Mouse (Mus musculus) heart, adult 2 months (tissue): ENCODE measurements around the gene Nr3c2.

Experiments used
- CTCF ChIP-seq: fragments of 200-600 bp; IDR thresholded peaks from 2 replicates; pipeline ENCODE4 v1.8.1; 2022; ENCODE audit warnings: antibody characterized with exemption, mild to moderate bottlenecking, moderate library complexity
- EP300 ChIP-seq: fragments of 200-500 bp; IDR thresholded peaks from 2 replicates; pipeline ENCODE4 v1.6.1; 2011; ENCODE audit warnings: low read depth, low read length, control low read depth; ENCODE audit not compliant: insufficient read depth
- POLR2A ChIP-seq: fragments of 200-500 bp; IDR thresholded peaks from 2 replicates; pipeline ENCODE4 v1.6.1; 2011; ENCODE audit warnings: mild to moderate bottlenecking, low read depth, low read length, control low read depth; ENCODE audit not compliant: insufficient read depth

DNA sequence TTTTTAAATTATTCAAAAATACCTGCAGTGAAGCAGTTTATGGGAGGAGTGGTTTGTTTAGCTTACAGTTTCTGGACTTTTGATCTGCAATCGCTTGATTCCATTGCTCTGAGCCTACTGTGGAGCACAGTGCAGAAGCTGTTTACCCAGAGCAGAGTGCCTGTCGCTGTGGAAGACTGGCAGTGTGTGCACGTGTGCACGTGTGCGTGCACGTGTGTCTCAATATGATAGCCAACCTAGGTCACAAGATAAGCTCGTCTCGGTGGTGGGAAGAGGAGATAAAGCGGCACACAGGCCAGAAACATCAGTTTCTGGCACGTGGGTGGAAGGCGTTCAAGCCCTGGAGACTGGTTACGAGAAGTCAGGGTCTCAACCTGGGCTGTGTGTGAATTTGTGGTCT lies 145.6 kb downstream of the Nr3c2 start:
- no peak for TF ChIP-seq POLR2A
- TF ChIP-seq CTCF, result no peak
- TF ChIP-seq EP300, result peak; percentile 89
